Mouse (Mus musculus) midbrain, embryonic 12.5 days (tissue): ENCODE data around the gene Hacd1. TPM values are rescaled to one million over a fixed set of nuclear protein-coding genes. Genes with fewer than 3 reads are reported as not detected.
"Not testable (repeated sequence)": the region's sequence is repeated elsewhere in the genome, so short reads cannot be mapped to it uniquely, and the experiment has no call there.

ENCODE experiments used
- ATAC-seq: fragments of 200-750 bp; cut with Nextera tagmentation; 2 replicates; pipeline ENCODE4 v1.8.0; 2017; ENCODE audit warnings: low read depth, moderate TSS enrichment, moderate library complexity; ENCODE audit not compliant: low FRiP score
- H3K27ac ChIP-seq: fragments of 300-500 bp; sonication (generic); replicated peaks from 2 replicates; pipeline ENCODE4 v1.5.1; 2016; ENCODE audit warnings: mild to moderate bottlenecking
- H3K27me3 ChIP-seq: fragments of 300-500 bp; sonication (generic); 2 replicates; pipeline ENCODE4 v1.6.1; 2016; ENCODE audit warnings: mild to moderate bottlenecking
- H3K36me3 ChIP-seq: fragments of 300-500 bp; sonication (generic); 2 replicates; pipeline ENCODE4 v1.6.1; 2016
- H3K4me1 ChIP-seq: fragments of 300-500 bp; sonication (generic); 2 replicates; pipeline ENCODE4 v1.6.1; 2016
- H3K4me2 ChIP-seq: fragments of 300-500 bp; sonication (generic); replicated peaks from 2 replicates; pipeline ENCODE4 v1.6.1; 2016; ENCODE audit warnings: mild to moderate bottlenecking, moderate library complexity
- H3K4me3 ChIP-seq: fragments of 300-500 bp; sonication (generic); 2 replicates; pipeline ENCODE4 v1.5.1; 2016; ENCODE audit warnings: mild to moderate bottlenecking
- H3K9ac ChIP-seq: fragments of 300-500 bp; sonication (generic); replicated peaks from 2 replicates; pipeline ENCODE4 v1.6.1; 2016; ENCODE audit warnings: mild to moderate bottlenecking, moderate library complexity
- H3K9me3 ChIP-seq: fragments of 300-500 bp; sonication (generic); 2 replicates; pipeline ENCODE4 v1.6.1; 2016; ENCODE audit warnings: mild to moderate bottlenecking
- WGBS: fragments of 180-500 bp; shearing (Covaris S2); methylation state at CpG from one replicate; pipeline ENCODE4 v1.1.7; 2016; 5-methylcytosine and 5-hydroxymethylcytosine counted together
- polyA plus RNA-seq: library from polyadenylated mRNA; unstranded; fragments of >200 nt; fragmentation: Nextera tagmentation; extraction: Ambion mirVana; gene quantifications from 2 replicates; pipeline ENCODE4 v1.2.1, GENCODE M21; 2016

Hacd1 gene
- polyA plus RNA-seq, result 37.6 and 40.5 TPM in 2 replicates

DNA sequence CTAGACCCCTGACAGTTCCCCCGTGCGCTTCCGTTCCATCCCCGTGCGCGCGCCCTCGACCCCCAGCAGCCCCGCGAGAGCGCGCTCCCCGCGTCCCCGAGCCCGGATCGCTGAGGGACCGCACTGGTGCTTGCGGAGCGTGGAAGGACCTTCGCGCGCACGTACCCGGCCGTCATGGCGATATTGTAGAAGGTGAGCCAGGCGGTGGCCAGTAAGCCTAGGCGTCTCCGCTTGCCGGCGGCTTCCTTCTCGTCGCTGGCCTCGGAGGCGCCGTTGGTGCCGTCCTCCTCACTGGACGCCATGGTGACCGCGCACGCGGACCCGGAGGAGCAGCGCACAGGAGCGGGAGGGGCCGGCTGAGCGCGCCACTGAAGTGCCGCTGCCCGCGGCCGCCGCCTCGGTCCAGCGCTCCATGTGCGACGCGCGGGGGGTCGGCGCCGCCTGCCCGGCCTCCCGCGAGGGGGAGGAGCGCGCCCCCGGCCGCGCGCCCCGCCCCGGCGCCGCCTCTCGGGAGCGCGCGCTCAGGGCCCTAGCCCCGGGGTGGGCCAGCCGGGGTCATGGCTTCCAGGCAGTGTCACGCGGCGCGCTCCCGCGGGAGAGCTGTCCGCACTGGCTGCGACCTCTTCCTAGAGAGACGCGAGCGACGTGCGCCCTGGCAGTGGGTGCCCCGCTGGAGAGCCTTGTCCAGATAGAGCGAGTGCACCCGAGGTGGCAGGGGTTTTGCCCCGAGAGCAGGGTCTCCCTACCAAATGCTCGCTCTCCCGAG lies at the start of gene Hacd1:
Gene Hacd1 (minus strand): TSS at position 570 of the 766 bp plus-strand sequence.
- peak; percentile 86 for ATAC-seq
- peak within 1 kb of the TSS; percentile 88 for H3K27ac ChIP-seq
- WGBS, result under 1% methylated on average over 99 of the region's 101 CpGs
- peak within 1 kb of the TSS; percentile 74 for H3K4me2 ChIP-seq
- no peaks in the 10 kb centered on the region for H3K9me3 ChIP-seq
- H3K4me1 ChIP-seq, result 0 out of 2 replicates have a peak, but pooled peaks cover 14% of the 10 kb centered on the region
- no peaks in the 10 kb centered on the region for H3K36me3 ChIP-seq
- peak within 1 kb of the TSS; percentile 76 for H3K9ac ChIP-seq
- peak within 1 kb of the TSS; percentile 74 for H3K4me3 ChIP-seq
- no peaks in the 10 kb centered on the region; the same call in 1 of the 2 replicates for H3K27me3 ChIP-seq

DNA sequence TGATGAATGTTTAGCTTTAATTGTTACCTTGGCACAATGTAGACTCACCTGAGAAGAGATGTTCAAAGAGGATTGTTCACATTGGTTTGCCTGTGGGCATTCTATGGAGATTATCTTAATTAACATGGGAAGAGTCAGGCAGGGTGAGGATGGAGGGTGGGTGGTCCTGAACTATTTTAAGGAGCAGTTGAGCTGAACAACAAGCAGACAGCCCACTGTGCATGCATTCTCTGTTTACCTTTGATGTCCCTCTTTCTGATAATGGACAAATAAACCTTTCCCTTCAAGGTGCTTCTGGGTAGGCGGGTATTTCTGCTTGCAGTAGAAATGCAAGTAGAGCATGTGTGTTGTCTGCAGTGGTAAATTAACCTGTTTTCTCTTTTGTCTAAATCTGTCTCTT lies 48.0 kb upstream of the Hacd1 start:
- H3K27ac ChIP-seq, result no peak overlapping the region
- H3K4me1 ChIP-seq, result no peaks in the 10 kb centered on the region
- no peak overlapping the region for H3K9ac ChIP-seq
- H3K27me3 ChIP-seq, result no peaks in the 10 kb centered on the region
- H3K4me2 ChIP-seq, result no peak overlapping the region
- no peak for ATAC-seq
- H3K9me3 ChIP-seq, result no peaks in the 10 kb centered on the region
- peaks cover 16% of the 10 kb centered on the region for H3K36me3 ChIP-seq
- H3K4me3 ChIP-seq, result no peak overlapping the region
- WGBS, result 83% methylated on average over 1 of the region's 1 CpGs

DNA sequence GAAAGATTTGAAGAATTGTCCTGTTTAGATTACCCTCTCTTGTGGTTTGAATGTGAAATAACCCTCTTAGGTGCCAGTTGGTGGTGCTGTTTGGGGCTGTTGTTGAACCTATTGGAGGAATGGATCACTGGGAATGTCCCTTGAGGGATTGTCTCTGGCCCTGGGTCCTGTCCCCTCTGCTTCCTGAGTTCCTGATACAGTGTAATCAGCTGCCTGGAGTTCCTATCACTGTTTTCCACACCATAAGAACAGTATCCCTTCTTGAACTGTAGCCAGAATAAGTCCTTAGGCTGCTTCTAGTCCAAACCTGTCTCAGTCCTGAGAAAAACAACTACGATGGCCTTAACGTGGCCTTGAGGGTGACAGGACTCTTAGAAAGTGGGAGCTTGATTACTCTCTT lies 46.7 kb upstream of the Hacd1 start:
- no peak for ATAC-seq

DNA sequence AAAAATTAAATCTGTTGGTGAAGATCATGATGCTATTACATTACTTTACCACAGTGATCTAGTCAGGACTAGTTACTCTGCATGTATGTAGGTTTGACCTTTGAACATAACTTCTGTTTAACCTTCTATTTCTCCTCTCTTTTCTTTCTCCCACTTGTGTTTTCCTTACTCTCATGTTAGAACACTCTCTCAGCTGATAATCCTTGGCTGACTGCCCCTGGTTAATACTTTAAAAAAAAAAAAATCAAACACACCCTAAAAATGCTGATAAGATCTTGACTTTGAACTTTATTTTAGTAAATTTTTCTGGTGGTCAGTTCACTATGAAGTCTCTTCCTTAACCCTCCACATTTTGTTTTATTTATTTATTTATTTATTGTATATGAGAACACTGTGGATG lies 44.6 kb upstream of the Hacd1 start:
- no peak overlapping the region for H3K9ac ChIP-seq
- H3K4me1 ChIP-seq, result no peaks in the 10 kb centered on the region
- H3K36me3 ChIP-seq, result peaks cover 21% of the 10 kb centered on the region
- no peak overlapping the region for H3K27ac ChIP-seq
- H3K27me3 ChIP-seq, result no peaks in the 10 kb centered on the region
- peaks cover 3% of the 10 kb centered on the region; the same call in 1 of the 2 replicates for H3K9me3 ChIP-seq
- no peak overlapping the region for H3K4me2 ChIP-seq
- no peak overlapping the region for H3K4me3 ChIP-seq
- no peak for ATAC-seq

More for the DNA sequence above, 46.7 kb upstream of the Hacd1 start:
- no peak overlapping the region for H3K4me2 ChIP-seq
- no peaks in the 10 kb centered on the region for H3K27me3 ChIP-seq
- H3K27ac ChIP-seq, result no peak overlapping the region
- no peaks in the 10 kb centered on the region for H3K9me3 ChIP-seq
- peaks cover 16% of the 10 kb centered on the region for H3K36me3 ChIP-seq
- no peak overlapping the region for H3K9ac ChIP-seq
- WGBS, result 91% methylated on average over 2 of the region's 2 CpGs
- H3K4me3 ChIP-seq, result no peak overlapping the region
- no peaks in the 10 kb centered on the region for H3K4me1 ChIP-seq

DNA sequence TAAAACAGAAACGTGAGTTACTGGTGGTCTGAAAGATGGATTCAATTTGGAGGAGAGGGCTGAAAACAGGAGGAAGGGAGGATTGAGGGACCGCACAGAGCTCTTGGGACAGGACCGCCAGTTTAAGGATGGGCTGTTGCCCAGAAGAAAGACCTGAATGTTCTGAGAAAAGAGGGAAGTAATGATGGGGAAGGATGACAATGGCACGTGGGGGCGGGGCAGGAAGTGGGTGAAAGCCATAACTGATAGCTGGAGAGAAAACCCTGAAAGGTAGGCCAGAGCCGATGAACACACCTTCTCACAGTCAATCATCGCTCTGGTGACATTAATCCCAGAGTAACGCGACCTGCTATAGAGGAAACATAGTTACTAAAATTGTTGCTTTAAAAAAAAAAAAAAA lies 22.6 kb upstream of the Hacd1 start:
- not testable (repeated sequence) for H3K4me2 ChIP-seq, H3K27me3 ChIP-seq

DNA sequence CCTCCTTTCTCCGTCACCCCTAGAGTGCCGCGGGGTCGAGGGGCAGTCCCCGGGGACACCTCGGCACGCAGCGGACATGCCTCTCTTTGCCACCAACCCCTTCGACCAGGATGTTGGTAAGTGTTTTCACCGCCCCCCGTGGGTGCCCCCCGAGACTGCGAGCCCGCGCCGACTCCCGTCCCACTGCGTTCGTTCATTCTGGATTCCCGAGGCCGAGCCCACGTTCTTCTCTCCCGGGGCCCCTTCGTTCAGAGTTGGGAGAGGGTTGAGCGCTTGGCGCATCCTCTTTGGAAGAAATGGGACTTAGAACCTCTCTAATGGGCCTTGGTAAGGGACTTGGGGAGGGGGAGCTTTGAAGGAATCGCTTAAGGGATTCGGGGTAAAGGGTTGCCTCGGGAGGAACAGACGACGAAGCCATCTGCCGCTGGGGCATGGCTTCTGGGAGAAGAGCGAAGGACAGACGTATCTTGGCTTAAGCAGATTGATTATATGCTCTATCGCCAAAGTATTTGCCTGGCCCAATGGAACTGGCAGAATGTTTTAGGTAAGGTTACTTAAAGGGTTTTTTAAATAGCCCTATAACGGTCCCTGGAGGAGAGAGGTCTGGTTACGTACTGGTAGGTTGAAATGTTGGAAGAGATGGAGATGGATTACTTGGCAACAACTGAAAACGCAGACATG lies 18.4 kb upstream of the Hacd1 start:
- Histone ChIP-seq H3K9me3 (no peaks in the 10 kb centered on the region), H3K4me3 (peak overlapping the region; percentile 80), H3K36me3 (no peaks in the 10 kb centered on the region), H3K4me1 (peaks cover 23% of the 10 kb centered on the region), H3K27ac (peak overlapping the region; percentile 92), H3K4me2 (peak overlapping the region; percentile 62), H3K9ac (peak overlapping the region; percentile 88), H3K27me3 (no peaks in the 10 kb centered on the region)
- ATAC-seq, result no peak; the same call in 1 of the 2 replicates
- under 1% methylated on average over 38 of the region's 38 CpGs for WGBS

More for the DNA sequence above, 22.6 kb upstream of the Hacd1 start:
- ATAC-seq, H3K4me3 ChIP-seq, H3K9me3 ChIP-seq, H3K9ac ChIP-seq, H3K36me3 ChIP-seq, H3K27ac ChIP-seq: not testable (repeated sequence)
- 93% methylated on average over 9 of the region's 9 CpGs for WGBS
- H3K4me1 ChIP-seq, result peaks cover 17% of the 10 kb centered on the region

DNA sequence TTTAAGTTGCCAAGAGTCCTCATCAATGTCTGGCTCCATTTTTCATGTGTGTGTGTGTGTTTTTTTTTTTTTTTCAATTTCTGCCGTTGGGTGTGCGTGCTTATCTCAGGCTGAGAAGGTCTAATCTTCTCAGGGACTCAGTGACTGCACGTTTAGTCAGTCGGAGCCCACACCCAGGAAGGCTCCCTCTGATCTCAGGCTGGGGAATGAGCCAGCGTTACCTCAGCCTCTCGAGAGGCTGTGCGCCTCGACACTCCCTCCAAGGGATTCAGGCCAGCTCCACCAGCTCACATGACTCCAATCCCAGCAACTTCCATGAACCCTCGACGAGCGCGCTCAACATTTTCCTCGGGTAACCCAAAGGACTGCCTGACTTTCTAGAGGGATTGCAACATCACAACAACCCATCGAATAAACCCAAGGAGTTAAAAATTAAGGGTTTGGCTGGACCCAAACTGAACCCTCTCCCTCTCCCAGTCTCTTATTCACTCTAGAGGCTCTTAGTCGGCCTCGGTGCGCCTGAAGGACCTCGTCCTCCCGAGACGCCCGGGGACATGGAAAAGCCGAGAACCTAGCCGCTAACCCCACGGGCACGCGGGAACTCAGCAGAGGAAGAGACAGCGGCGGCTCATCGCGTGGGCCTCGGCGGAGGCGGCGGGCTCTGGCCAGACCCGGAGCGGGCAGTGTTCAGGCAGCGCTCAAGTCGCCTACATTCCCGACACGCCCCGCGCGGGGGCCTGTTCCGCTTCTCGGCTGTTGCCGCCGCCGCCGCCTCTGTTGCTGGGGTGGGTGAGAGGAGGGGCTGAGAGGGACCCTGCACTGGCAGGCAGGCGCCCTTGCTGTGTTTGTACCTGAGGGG lies 17.7 kb upstream of the Hacd1 start, which contains the start of gene Stam:
Gene Stam (plus strand): TSS at position 737 of the 859 bp plus-strand sequence.
- ATAC-seq, result peak; percentile 98
- peak within 1 kb of the TSS; percentile 88 for H3K9ac ChIP-seq
- H3K36me3 ChIP-seq, result no peaks in the 10 kb centered on the region

DNA sequence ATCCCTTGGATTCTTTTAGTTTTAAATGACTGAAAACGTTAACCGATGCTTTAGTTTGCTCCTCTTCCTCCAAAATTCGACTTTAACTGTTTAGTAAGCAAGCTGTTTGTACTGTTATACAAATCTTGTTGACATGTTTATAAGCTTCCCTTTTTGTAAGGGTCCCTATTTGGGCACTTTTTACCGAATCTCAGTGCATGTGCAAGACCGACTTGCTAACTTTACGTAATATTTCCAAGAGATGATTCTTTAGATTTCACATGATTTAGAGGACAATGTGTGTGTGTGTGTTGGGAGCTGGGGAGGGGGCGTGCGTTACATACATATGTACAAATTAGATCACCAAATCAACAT lies 17.1 kb upstream of the Hacd1 start:
- H3K9ac ChIP-seq, result peak overlapping the region; percentile 88
- H3K27ac ChIP-seq, result peak overlapping the region; percentile 92
- H3K4me1 ChIP-seq, result peaks cover 23% of the 10 kb centered on the region
- peak overlapping the region; percentile 62 for H3K4me2 ChIP-seq
- WGBS, result 23% methylated on average over 8 of the region's 8 CpGs
- H3K36me3 ChIP-seq, result no peaks in the 10 kb centered on the region
- peak overlapping the region; percentile 80 for H3K4me3 ChIP-seq
- no peaks in the 10 kb centered on the region for H3K27me3 ChIP-seq
- H3K9me3 ChIP-seq, result no peaks in the 10 kb centered on the region
- ATAC-seq, result no peak

More for the DNA sequence above, 17.7 kb upstream of the Hacd1 start, which contains the start of gene Stam:
- Histone ChIP-seq H3K27ac (peak within 1 kb of the TSS; percentile 92), H3K4me1 (peaks cover 23% of the 10 kb centered on the region), H3K9me3 (no peaks in the 10 kb centered on the region), H3K27me3 (no peaks in the 10 kb centered on the region), H3K4me3 (peak within 1 kb of the TSS; percentile 80), H3K4me2 (peak within 1 kb of the TSS; percentile 62)
- under 1% methylated on average over 47 of the region's 50 CpGs for WGBS

DNA sequence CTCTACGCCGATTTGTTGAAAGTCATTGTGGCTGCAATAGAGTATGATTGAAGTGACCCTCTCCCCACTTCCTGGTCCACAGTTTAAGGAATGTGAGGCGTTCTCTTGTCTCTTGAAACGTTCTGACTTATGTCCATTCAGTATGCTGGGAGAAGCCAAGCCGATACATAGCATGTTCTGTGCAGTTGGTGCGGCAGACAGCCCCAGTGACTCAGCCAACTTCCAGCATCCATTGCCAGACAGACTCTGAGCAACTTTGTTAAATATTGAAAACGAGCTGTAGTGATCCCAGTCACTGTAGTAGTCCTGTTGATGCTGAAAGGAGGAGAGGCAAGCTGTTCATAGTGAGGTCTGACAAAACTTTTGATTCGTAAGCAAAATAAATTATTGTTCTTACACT lies 14.5 kb upstream of the Hacd1 start:
- no peak overlapping the region for H3K4me2 ChIP-seq
- peaks cover 13% of the 10 kb centered on the region for H3K4me1 ChIP-seq
- no peak overlapping the region for H3K27ac ChIP-seq
- no peak for ATAC-seq
- no peak overlapping the region for H3K4me3 ChIP-seq
- H3K27me3 ChIP-seq, result no peaks in the 10 kb centered on the region
- 83% methylated on average over 8 of the region's 8 CpGs for WGBS
- no peaks in the 10 kb centered on the region for H3K9me3 ChIP-seq
- no peaks in the 10 kb centered on the region for H3K36me3 ChIP-seq
- no peak overlapping the region for H3K9ac ChIP-seq

DNA sequence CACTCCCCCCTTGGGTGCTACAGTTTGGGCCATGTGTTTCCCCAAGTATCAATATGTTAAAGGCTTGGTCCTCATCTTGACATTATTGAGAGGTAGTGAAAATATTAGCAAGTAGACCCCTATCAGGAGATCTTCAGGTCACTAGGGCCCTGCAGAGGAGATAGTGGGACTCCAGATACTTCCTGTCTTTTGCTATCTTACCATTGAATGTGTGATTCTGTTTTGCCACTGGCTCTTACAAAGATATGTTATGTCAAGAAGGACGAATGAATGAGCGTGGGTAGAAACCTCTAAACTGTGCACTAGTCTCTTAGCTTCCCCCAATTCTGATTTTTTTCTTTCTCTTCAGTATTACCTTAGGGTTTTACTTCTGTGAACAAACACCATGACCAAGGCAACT lies 13.1 kb upstream of the Hacd1 start:
- Histone ChIP-seq H3K36me3 (no peaks in the 10 kb centered on the region), H3K27me3 (no peaks in the 10 kb centered on the region), H3K27ac (no peak overlapping the region), H3K9ac (no peak overlapping the region), H3K4me3 (no peak overlapping the region), H3K4me1 (peaks cover 6% of the 10 kb centered on the region), H3K9me3 (no peaks in the 10 kb centered on the region), H3K4me2 (no peak overlapping the region)
- no peak for ATAC-seq
- WGBS, result 82% methylated on average over 2 of the region's 2 CpGs

DNA sequence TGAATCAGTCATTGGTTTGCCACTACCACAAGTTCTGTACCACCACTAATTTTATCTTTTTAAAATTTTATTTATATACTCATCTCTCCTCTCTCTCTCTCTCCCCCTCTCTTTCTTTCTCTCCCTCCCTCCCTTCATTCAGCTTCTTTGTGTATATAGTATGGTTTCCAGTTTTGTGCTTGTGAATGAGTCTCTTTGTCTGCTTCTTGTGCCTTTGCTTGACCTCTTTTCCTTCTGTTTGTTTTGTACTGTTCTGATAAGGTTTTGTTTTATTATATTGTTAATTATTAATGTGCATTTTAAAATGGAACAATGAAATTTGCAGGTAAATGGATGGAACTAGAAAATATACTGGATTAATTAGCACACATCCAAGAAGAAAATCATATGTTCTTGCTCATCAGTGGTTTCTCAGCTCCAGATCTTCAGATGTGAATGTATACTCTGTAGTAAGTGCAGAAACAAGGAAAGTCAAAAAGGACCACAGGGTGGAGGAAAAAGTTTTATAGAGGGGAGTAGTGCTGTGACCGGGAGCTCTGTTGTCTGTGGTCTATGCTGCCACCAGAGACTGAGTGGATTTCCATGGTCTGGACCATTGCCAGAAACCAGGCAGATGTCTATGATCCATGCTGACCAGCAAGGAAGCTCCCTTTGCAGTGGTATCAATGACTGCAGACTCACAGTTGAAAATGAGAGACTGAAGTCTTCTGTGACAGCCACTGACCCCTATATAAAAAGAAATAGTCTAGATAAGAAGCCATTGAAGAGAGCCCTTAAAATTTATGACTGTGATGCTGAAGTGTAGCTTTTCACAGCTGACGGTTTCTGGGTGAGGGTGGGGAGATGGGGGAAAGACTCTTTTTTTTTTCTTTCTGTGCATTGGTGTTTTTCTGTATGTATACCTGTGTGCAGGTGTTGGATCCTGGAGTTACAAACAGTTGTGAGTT lies 10.0 kb upstream of the Hacd1 start:
- Histone ChIP-seq H3K4me3 (no peak overlapping the region), H3K27me3 (no peaks in the 10 kb centered on the region), H3K27ac (no peak overlapping the region), H3K36me3 (no peaks in the 10 kb centered on the region), H3K4me2 (no peak overlapping the region), H3K4me1 (no peaks in the 10 kb centered on the region), H3K9me3 (no peaks in the 10 kb centered on the region), H3K9ac (no peak overlapping the region)
- no peak for ATAC-seq
- 77% methylated on average over 2 of the region's 2 CpGs for WGBS
